Mouse (Mus musculus) neural tube, embryonic 15.5 days (tissue): Measurements from ENCODE around the gene Llgl2. TPM values are rescaled to one million over a fixed set of nuclear protein-coding genes. Genes with fewer than 3 reads are reported as not detected.

Experiments
- ATAC-seq: fragments of 200-750 bp; cut with Nextera tagmentation; 2 replicates; pipeline ENCODE4 v1.8.0; 2017; ENCODE audit warnings: mild to moderate bottlenecking, moderate TSS enrichment, moderate library complexity; ENCODE audit not compliant: low FRiP score
- H3K27ac ChIP-seq: fragments of 300-500 bp; sonication (generic); replicated peaks from 2 replicates; pipeline ENCODE4 v1.5.1; 2015; ENCODE audit warnings: mild to moderate bottlenecking, inconsistent platforms
- H3K27me3 ChIP-seq: fragments of 300-500 bp; sonication (generic); replicated peaks from 2 replicates; pipeline ENCODE4 v1.6.1; 2015; ENCODE audit warnings: inconsistent platforms
- H3K36me3 ChIP-seq: fragments of 300-500 bp; sonication (generic); 2 replicates; pipeline ENCODE4 v1.6.1; 2015; ENCODE audit warnings: inconsistent platforms
- H3K4me1 ChIP-seq: fragments of 300-500 bp; sonication (generic); 2 replicates; pipeline ENCODE4 v1.6.1; 2015; ENCODE audit warnings: inconsistent platforms
- H3K4me2 ChIP-seq: fragments of 300-500 bp; sonication (generic); 2 replicates; pipeline ENCODE4 v1.6.1; 2015; ENCODE audit warnings: inconsistent platforms, mild to moderate bottlenecking, moderate library complexity
- H3K4me3 ChIP-seq: fragments of 300-500 bp; sonication (generic); replicated peaks from 2 replicates; pipeline ENCODE4 v1.5.1; 2015; ENCODE audit warnings: mild to moderate bottlenecking, inconsistent platforms
- H3K9ac ChIP-seq: fragments of 300-500 bp; sonication (generic); replicated peaks from 2 replicates; pipeline ENCODE4 v1.6.1; 2015; ENCODE audit warnings: mild to moderate bottlenecking, inconsistent platforms
- H3K9me3 ChIP-seq: fragments of 300-500 bp; sonication (generic); replicated peaks from 2 replicates; pipeline ENCODE4 v1.6.1; 2016; ENCODE audit warnings: inconsistent platforms
- WGBS: fragments of 180-500 bp; shearing (Covaris S2); methylation state at CpG from one replicate; pipeline ENCODE4 v1.1.7; 2015; ENCODE audit warnings: mixed read lengths; 5-methylcytosine and 5-hydroxymethylcytosine counted together
- polyA plus RNA-seq: library from polyadenylated mRNA; unstranded; fragments of >200 nt; fragmentation: Nextera tagmentation; extraction: Ambion mirVana; gene quantifications from 2 replicates; pipeline ENCODE4 v1.2.1, GENCODE M21; 2015

The Llgl2 gene
- polyA plus RNA-seq, 1 experiment from 2014 or later: 0.97 TPM

DNA sequence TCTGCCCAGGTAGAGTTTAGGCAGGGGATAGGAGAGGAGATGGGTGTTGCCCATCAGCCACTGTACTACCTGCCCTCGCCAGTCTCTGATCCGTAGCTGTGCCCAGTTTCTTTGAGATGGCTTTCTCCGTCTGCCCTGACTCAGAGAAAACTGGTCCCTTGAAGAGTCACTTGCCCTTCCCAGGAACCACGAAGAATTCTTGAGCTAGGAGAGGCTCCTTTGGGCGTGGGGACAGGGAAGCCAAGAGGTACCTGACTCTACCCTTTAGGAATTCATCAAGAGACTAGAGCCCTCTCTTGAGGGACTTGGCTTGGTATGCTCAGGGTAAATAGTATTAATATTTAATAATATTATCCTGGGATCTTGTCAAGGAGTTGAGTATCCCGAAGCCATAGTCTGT lies 3.8 kb downstream of the Llgl2 start:
- peaks cover 18% of the 10 kb centered on the region for H3K4me1 ChIP-seq
- 0 out of 2 replicates have a peak, but pooled peaks cover 4% of the 10 kb centered on the region for H3K36me3 ChIP-seq
- no peak for ATAC-seq
- H3K9me3 ChIP-seq: no peaks in the 10 kb centered on the region
- no peak overlapping the region for H3K4me3 ChIP-seq
- H3K27me3 ChIP-seq: peaks cover 51% of the 10 kb centered on the region
- H3K9ac ChIP-seq: no peak overlapping the region
- 91% methylated on average over 6 of the region's 6 CpGs for WGBS
- H3K27ac ChIP-seq: no peak overlapping the region
- no peak overlapping the region for H3K4me2 ChIP-seq

GRCm38 (mm10) chr11:115829036-115829435 lies 5.2 kb downstream of the Llgl2 start:
- 61% methylated on average over 4 of the region's 4 CpGs for WGBS
- H3K27ac ChIP-seq: no peak overlapping the region
- H3K4me2 ChIP-seq: no peak overlapping the region
- peaks cover 23% of the 10 kb centered on the region for H3K4me1 ChIP-seq
- no peaks in the 10 kb centered on the region for H3K9me3 ChIP-seq
- no peak for ATAC-seq
- H3K36me3 ChIP-seq: no peaks in the 10 kb centered on the region
- H3K27me3 ChIP-seq: peaks cover 43% of the 10 kb centered on the region
- no peak overlapping the region for H3K4me3 ChIP-seq
- no peak overlapping the region for H3K9ac ChIP-seq

DNA sequence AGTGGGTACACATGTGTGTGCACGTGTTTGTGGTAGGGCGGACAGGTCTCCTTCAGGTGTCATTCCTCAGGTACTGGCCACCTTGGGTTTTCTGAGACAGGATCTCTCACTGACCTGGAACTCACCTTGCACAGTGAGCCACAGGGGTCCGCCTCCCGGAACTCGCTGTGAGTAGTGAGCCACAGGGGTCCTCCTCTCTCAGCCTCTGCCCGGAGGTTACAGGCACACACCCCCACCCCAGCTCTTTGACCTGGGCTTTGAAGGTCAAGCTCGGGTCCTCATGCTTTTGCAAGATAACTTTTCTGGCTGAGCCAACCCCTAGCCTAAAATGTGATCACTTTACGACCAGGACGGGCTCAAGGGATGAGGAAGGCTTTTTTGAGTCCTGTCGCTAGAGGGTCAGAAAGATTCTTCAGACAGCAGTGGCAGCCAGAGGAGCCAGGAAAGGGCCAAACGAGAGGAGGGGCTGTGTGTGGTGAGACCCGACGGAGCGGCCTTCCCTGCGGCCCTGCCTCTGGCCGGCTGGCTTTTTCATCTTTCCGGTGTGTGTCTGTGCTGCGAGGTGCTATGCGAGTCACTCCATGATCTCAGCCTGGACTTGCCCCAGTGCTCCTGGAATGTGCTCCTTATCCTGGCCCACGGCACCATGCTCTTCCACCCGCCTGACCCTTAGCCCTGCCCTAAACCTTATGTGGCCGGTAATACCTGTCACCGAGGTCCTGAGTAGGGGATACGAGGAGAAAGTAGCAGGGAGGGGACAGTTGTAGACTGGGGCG lies 6.9 kb downstream of the Llgl2 start:
- Histone ChIP-seq H3K9ac (no peak overlapping the region), H3K27me3 (peaks cover 27% of the 10 kb centered on the region), H3K4me1 (peaks cover 14% of the 10 kb centered on the region), H3K27ac (no peak overlapping the region), H3K4me2 (no peak overlapping the region), H3K36me3 (no peaks in the 10 kb centered on the region), H3K4me3 (no peak overlapping the region), H3K9me3 (no peaks in the 10 kb centered on the region)
- WGBS: 27% methylated on average over 25 of the region's 25 CpGs
- no peak for ATAC-seq

DNA sequence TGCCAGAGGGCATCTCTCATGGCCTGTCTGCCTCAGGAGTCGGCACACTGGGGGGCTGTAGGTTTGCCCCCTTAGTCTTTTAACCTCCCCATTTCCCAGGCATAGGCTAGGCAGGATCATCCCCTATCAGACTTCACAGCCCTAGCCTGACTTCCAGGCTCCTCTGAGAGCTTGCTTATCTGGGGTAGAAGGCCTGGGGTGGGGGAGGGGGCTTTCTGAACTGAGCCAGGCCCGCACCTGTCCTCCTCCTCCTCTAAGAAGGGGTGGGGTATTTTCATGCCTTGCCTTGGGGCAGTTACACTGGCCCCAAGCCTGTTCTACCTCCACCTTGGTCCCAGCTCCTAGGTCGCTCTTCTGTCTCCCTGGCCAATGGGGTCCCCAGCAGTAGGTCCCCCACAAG lies 7.7 kb downstream of the Llgl2 start:
- H3K36me3 ChIP-seq: no peaks in the 10 kb centered on the region
- no peak overlapping the region for H3K4me2 ChIP-seq
- WGBS: 52% methylated on average over 3 of the region's 3 CpGs
- no peak overlapping the region for H3K4me3 ChIP-seq
- no peak overlapping the region for H3K9ac ChIP-seq
- H3K27me3 ChIP-seq: peaks cover 22% of the 10 kb centered on the region
- peaks cover 14% of the 10 kb centered on the region for H3K4me1 ChIP-seq
- ATAC-seq: no peak
- no peaks in the 10 kb centered on the region for H3K9me3 ChIP-seq
- no peak overlapping the region for H3K27ac ChIP-seq

DNA sequence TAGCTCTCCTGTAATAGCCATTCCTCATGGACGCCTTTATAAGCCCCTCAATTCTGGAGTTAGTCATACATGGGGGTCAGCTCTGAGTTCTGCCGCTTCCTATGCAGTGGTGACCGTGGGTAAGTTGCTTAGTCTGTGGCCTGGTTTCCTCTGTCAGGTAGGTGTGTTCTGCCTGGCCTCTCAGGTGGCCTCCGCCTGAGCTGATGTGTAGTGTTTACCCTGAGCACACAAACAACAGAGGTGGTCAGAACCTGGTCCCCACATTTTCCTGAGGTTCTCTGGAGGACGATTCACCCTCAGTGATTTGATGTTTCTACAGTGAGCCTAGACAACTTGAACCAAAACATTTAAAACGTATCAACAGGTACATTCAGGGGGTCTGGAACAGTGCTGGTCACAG lies 8.2 kb downstream of the Llgl2 start:
- peaks cover 22% of the 10 kb centered on the region for H3K27me3 ChIP-seq
- H3K4me3 ChIP-seq: no peak overlapping the region
- no peak overlapping the region for H3K4me2 ChIP-seq
- no peaks in the 10 kb centered on the region for H3K36me3 ChIP-seq
- H3K9me3 ChIP-seq: no peaks in the 10 kb centered on the region
- 49% methylated on average over 6 of the region's 6 CpGs for WGBS
- H3K4me1 ChIP-seq: peaks cover 14% of the 10 kb centered on the region
- no peak for ATAC-seq
- no peak overlapping the region for H3K9ac ChIP-seq
- H3K27ac ChIP-seq: no peak overlapping the region

- no peaks in the 10 kb centered on the region for H3K9me3 ChIP-seq
- peaks cover 20% of the 10 kb centered on the region for H3K27me3 ChIP-seq
These were observed 8.7 kb downstream of the Llgl2 start for GRCm38 (mm10) chr11:115832523-115832922.

GRCm38 (mm10) chr11:115833021-115833513 lies 9.2 kb downstream of the Llgl2 start:
- Histone ChIP-seq H3K9ac (no peak overlapping the region), H3K27me3 (peaks cover 19% of the 10 kb centered on the region), H3K36me3 (no peaks in the 10 kb centered on the region), H3K4me1 (peaks cover 14% of the 10 kb centered on the region), H3K9me3 (no peaks in the 10 kb centered on the region), H3K27ac (no peak overlapping the region), H3K4me3 (no peak overlapping the region), H3K4me2 (no peak overlapping the region)
- 27% methylated on average over 8 of the region's 8 CpGs for WGBS
- ATAC-seq: no peak

More at GRCm38 (mm10) chr11:115832523-115832922, 8.7 kb downstream of the Llgl2 start:
- Histone ChIP-seq H3K9ac (no peak overlapping the region), H3K36me3 (no peaks in the 10 kb centered on the region), H3K4me2 (no peak overlapping the region), H3K27ac (no peak overlapping the region), H3K4me1 (peaks cover 14% of the 10 kb centered on the region), H3K4me3 (no peak overlapping the region)
- WGBS: 6% methylated on average over 8 of the region's 8 CpGs
- no peak for ATAC-seq

- no peak overlapping the region for H3K4me2 ChIP-seq
- 48% methylated on average over 6 of the region's 6 CpGs for WGBS
- peaks cover 19% of the 10 kb centered on the region for H3K27me3 ChIP-seq
- no peak overlapping the region for H3K27ac ChIP-seq
- no peak overlapping the region for H3K9ac ChIP-seq
- H3K9me3 ChIP-seq: no peaks in the 10 kb centered on the region
- ATAC-seq: no peak
- H3K4me3 ChIP-seq: no peak overlapping the region
- no peaks in the 10 kb centered on the region for H3K36me3 ChIP-seq
- peaks cover 14% of the 10 kb centered on the region for H3K4me1 ChIP-seq
These were observed 10.2 kb downstream of the Llgl2 start for GRCm38 (mm10) chr11:115834033-115834432.

DNA sequence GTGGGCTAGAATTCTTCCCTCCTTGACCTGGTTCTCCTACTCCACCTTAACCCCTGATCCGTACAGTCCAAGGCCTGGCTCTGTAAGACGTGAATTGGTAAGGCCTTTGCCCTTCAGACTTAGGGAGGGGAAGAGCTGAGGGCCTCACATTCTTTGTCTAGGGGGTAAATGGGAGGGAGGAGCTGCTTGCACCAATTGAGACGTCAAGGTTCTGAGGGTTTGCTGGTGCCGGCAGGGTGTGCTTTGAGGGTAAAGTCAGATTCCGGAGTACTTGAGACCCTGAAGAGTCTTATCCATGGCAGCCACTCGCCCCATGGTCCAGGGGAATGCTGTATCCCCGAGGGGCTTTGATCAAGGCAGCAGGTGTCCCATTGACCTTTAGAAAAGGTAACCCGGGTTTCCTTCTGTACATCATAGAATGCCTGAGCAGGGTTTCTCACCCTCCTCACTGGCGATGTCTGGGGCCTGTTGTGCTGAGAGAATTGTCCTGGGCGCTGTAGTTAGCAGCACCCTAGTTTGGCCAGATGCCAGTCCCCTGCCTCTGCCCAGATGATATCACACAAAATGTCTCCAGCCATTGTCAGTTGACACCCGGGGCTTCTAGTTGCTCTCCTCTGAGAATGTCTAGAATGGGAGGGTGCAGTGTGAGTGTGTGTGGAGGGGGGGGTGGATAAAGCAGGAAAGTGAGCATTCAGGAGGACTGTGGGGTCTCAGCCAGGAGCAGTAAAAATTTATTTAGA lies 13.0 kb downstream of the Llgl2 start:
- Histone ChIP-seq H3K4me3 (no peak overlapping the region), H3K27me3 (no peaks in the 10 kb centered on the region), H3K9me3 (no peaks in the 10 kb centered on the region), H3K4me2 (no peak overlapping the region), H3K4me1 (peaks cover 14% of the 10 kb centered on the region), H3K27ac (no peak overlapping the region), H3K36me3 (no peaks in the 10 kb centered on the region), H3K9ac (no peak overlapping the region)
- ATAC-seq: no peak
- 31% methylated on average over 11 of the region's 11 CpGs for WGBS

- no peaks in the 10 kb centered on the region for H3K36me3 ChIP-seq
- H3K9ac ChIP-seq: no peak overlapping the region
- H3K4me2 ChIP-seq: no peak overlapping the region
- H3K4me3 ChIP-seq: no peak overlapping the region
- H3K27ac ChIP-seq: no peak overlapping the region
- H3K4me1 ChIP-seq: peaks cover 10% of the 10 kb centered on the region; the same call in 1 of the 2 replicates
- no peaks in the 10 kb centered on the region for H3K9me3 ChIP-seq
- 94% methylated on average over 22 of the region's 22 CpGs for WGBS
- H3K27me3 ChIP-seq: no peaks in the 10 kb centered on the region
- no peak for ATAC-seq
These were observed 13.9 kb downstream of the Llgl2 start for GRCm38 (mm10) chr11:115837606-115838345.

DNA sequence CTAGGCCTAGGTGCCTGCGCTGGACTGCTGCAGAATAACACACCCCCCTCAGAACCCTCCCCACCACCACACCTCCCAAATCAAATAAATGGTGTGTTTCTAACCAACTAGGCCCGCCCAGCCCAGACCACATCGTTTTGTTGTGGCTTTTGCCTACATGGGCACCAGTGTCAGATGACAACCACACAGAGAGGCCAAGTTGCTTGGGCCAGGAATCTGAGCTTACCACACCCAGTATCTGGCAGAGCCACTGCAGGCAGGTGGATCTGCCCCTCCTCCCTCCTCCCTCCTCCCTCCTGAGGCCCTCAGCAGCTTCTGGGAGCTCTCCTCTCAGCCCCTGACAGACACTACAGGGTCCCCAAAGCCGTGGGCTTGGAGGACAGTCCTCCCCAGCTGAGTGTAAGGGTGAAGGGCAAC lies 15.1 kb downstream of the Llgl2 start:
- Histone ChIP-seq H3K4me3 (no peak overlapping the region), H3K9ac (no peak overlapping the region), H3K4me2 (no peak overlapping the region), H3K27me3 (no peaks in the 10 kb centered on the region), H3K4me1 (no peaks in the 10 kb centered on the region), H3K36me3 (no peaks in the 10 kb centered on the region), H3K9me3 (no peaks in the 10 kb centered on the region), H3K27ac (no peak overlapping the region)
- ATAC-seq: no peak
- WGBS: 50% methylated on average over 4 of the region's 4 CpGs
